Mouse (Mus musculus) monocyte, adult 2 months (primary cell): ENCODE data around the gene Tas2r144.

Experiments used
- DNase-seq, 2 experiments: peaks; one replicate each; pipeline ENCODE4 v3.0.0; 2022; ENCODE audit warnings: low spot score in 2 of 2, low read depth in 1 of 2

Tas2r144 gene

GRCm38 (mm10) chr6:42264626-42265312, 49.6 kb downstream of the Tas2r144 start, which contains the start of gene Casp2:
Gene Casp2, plus strand, starts transcription at chr6:42264985.
- peak; percentile 87 to 93 for DNase-seq
